Mouse (Mus musculus) olfactory bulb, adult 2 months (tissue): ENCODE results near the gene Cpn1.

Experiments used
- CTCF ChIP-seq: fragments of 200-500 bp; IDR thresholded peaks from 2 replicates; pipeline ENCODE4 v1.5.1; 2012; ENCODE audit warnings: low read depth, mild to moderate bottlenecking, low read length, moderate library complexity; ENCODE audit not compliant: insufficient read depth
- POLR2A ChIP-seq: fragments of 200-500 bp; IDR thresholded peaks from 2 replicates; pipeline ENCODE4 v1.6.1; 2012; ENCODE audit warnings: mild to moderate bottlenecking, low read depth, low read length, moderate library complexity; ENCODE audit not compliant: insufficient read depth

DNA sequence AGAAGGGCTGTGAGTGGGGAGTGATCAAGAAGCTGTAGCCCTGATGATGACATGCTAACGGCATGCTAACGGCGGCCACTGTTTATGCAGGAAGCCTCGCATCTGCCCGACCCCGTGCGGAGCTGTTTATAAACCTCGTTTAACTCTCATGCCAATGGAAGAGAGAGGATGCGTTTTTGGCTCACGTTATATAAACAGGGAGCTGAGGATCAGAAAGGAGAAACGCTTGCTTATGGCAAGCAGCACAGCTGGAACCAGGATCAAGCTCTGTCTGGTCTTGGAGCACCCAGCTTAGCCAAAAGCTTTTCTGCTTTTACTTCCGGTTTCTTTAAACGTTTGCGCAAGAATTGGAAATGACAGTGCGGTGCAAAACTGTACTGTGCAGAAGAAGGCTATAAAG is 22.4 kb upstream of the Cpn1 start:
- no peak for TF ChIP-seq CTCF
- no peak for TF ChIP-seq POLR2A
